Mouse (Mus musculus): ENCODE measurements around the gene Hspa1b.
A peak's percentile ranks its signal among the peaks of the same experiment; 100 is the strongest.
"Not testable (repeated sequence)": the region's sequence is repeated elsewhere in the genome, so short reads cannot be mapped to it uniquely, and the experiment has no call there.

The Hspa1b gene

GRCm38 (mm10) chr17:34982328-34982727 is 23.3 kb upstream of the Hspa1b start:
- DNase-seq (ENCODE audit: low spot score in 2 of 2): peak in 1 of 2 experiments; percentile 18

GRCm38 (mm10) chr17:34981690-34982180 is 22.7 kb upstream of the Hspa1b start, which contains the start of gene Lsm2:
Gene Lsm2 (plus strand): TSS chr17:34981862.
- peak; percentile 92 to 95 for DNase-seq (ENCODE audit: low spot score in 2 of 2)

DNA sequence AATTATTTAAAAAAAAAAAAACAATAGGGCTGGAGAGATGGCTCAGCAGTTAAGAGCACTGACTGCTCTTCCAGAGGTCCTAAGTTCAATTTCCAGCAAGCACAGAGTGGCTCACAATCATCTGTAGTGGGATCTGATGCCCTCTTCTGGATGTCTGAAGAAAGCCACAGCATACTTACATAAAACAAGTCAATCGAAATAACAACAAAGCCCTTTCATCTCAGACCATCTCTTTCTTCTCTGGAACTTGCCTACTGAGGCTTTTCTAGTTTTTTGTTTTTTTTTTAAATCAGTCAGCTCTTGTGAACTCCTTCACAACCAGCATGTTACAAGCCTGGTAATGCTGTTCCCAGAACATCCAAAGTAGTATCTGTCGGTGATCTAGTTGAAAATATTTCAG is 21.6 kb upstream of the Hspa1b start:
- DNase-seq (ENCODE audit: low spot score in 2 of 2): no peak

- no peak for DNase-seq (ENCODE audit: low spot score in 2 of 2)
These were observed 20.6 kb upstream of the Hspa1b start for GRCm38 (mm10) chr17:34979631-34980030.

GRCm38 (mm10) chr17:34978239-34978638 is 19.2 kb upstream of the Hspa1b start:
- DNase-seq (ENCODE audit: low spot score in 2 of 2): no peak

DNA sequence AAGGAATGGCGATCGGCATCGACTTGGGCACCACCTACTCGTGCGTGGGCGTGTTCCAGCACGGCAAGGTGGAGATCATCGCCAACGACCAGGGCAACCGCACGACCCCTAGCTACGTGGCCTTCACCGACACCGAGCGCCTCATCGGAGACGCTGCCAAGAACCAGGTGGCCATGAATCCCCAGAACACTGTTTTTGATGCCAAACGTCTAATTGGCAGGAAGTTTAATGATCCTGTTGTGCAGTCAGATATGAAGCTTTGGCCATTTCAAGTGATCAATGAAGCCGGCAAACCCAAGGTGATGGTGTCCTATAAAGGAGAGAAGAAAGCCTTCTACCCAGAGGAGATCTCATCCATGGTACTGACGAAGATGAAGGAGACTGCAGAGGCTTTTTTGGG is 18.0 kb upstream of the Hspa1b start:
- no peak for DNase-seq (ENCODE audit: low spot score in 2 of 2)

DNA sequence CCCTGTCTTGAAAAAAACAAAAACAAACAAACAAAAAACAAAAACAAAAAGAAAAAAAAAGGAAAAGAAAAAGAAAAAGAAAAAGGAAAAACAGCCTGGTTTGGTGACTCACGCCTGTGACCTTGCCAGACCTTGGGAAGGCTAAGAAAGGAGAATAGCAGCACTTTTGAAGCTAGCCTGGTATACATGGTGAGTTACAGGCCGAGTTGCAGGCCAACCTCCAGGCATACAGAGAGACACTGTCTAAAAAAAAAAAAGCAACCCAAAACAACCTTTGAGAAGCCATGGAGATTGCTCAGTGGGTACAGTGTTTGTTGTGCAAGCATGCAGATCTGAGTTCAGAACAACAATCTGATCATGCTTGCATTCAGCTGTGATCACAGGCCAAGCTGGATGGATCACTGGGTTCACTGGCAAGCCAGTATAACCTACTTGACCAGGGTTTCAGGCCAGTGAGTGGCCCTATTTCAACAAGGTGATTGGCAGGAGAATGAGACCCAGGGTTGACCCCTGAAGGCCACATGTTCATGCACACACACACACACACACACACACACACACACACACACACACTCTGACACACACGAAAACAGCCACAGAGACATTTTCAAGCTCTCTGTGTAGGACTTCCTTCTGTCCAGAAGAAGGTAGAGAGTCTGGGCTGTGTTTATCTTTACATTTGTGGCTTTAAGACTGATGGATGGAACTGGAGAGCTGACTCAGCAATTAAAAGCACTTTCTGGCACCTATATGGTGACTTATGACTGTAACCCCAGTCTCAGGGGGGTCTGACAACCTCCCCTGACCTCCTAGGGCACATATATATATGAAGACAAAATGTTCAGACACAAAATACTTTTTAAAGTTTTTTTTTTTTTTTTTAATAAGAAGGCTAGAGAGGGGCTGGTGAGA is 16.8 kb upstream of the Hspa1b start:
- no peak for DNase-seq (ENCODE audit: low spot score in 2 of 2)

GRCm38 (mm10) chr17:34972069-34972749 is 13.2 kb upstream of the Hspa1b start, which contains the start of the genes Hspa1a and Hspa1l:
Gene Hspa1a (minus strand): TSS chr17:34972156.
Gene Hspa1l (plus strand): TSS chr17:34972703.
- DNase-seq (ENCODE audit: low spot score in 2 of 2): peak; percentile 47 to 62

GRCm38 (mm10) chr17:34971694-34972068 is 12.6 kb upstream of the Hspa1b start:
- not testable (repeated sequence) for DNase-seq (ENCODE audit: low spot score in 2 of 2)

GRCm38 (mm10) chr17:34970850-34971249 is 11.8 kb upstream of the Hspa1b start:
- not testable (repeated sequence) for DNase-seq (ENCODE audit: low spot score in 2 of 2)

- DNase-seq (ENCODE audit: low spot score in 2 of 2): not testable (repeated sequence)
These were observed 10.8 kb upstream of the Hspa1b start, which contains the start of gene Gm20481 for GRCm38 (mm10) chr17:34969822-34970221. Gene Gm20481 (plus strand): TSS chr17:34969912.

DNA sequence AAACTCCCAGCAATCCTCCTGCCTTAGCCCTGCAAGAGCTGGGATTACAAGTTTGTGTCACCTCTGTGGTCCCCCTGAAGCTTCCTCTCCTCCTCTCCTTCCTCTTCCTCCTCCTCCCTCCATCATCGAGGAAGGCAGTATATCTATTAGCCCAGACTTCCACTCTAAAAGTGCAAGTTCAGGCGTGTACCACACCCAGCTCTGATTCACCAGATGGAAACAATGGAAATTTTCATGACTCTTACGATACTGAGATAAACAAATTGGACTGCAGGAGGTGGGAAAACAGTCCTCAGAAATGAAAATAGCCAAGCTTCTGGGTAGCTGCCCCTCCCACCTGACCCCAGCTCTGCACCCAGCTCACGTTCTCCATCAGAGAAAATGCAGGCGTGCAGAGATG is 6.6 kb upstream of the Hspa1b start:
- no peak for DNase-seq (ENCODE audit: low spot score in 2 of 2)

- DNase-seq (ENCODE audit: low spot score in 2 of 2): no peak
These were observed 5.6 kb upstream of the Hspa1b start for GRCm38 (mm10) chr17:34964640-34965049.

DNA sequence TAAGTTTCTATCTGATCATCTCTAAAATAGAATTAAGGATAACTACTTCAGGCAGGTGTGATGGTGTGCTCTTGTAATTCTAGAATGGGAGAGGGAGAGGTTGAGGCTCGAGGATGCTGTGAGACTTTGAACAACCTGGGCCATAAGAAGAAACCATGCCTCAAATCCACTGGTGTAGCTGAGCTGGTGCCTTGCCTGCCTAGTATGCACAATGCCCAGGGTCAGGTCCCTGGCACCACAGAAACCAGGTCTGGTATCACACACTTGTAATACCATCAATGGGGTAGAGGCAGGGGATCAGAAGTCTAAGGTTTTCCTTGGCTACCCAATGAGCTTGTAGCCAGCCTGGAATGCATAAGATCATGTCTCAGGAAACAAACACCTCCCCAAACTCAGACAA is 3.8 kb upstream of the Hspa1b start:
- DNase-seq (ENCODE audit: low spot score in 2 of 2): no peak

GRCm38 (mm10) chr17:34962125-34962524 is 3.1 kb upstream of the Hspa1b start:
- DNase-seq (ENCODE audit: low spot score in 2 of 2): no peak

GRCm38 (mm10) chr17:34960702-34961493 is 1.9 kb upstream of the Hspa1b start:
- DNase-seq (ENCODE audit: low spot score in 2 of 2): no peak

GRCm38 (mm10) chr17:34959881-34960515 is 960 bp upstream of the Hspa1b start:
- no peak for DNase-seq (ENCODE audit: low spot score in 2 of 2)

DNA sequence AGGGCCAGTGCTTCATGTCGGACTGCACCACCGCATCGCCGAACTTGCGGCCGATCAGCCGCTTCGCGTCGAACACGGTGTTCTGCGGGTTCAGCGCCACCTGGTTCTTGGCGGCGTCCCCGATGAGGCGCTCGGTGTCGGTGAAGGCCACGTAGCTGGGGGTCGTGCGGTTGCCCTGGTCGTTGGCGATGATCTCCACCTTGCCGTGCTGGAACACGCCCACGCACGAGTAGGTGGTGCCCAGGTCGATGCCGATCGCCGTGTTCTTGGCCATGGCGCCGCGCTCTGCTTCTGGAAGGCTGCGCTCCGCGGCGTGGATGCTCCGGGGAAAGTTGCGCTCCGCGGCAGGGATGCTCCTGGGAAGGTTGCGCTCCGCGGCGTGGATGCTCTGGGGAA is 306 bp downstream of the Hspa1b start:
- not testable (repeated sequence) for DNase-seq (ENCODE audit: low spot score in 2 of 2)

GRCm38 (mm10) chr17:34957966-34958365 is 1.1 kb downstream of the Hspa1b start:
- DNase-seq (ENCODE audit: low spot score in 2 of 2): not testable (repeated sequence)

GRCm38 (mm10) chr17:34957291-34957690 is 1.7 kb downstream of the Hspa1b start:
- DNase-seq (ENCODE audit: low spot score in 2 of 2): not testable (repeated sequence)

GRCm38 (mm10) chr17:34956340-34956739 is 2.7 kb downstream of the Hspa1b start:
- no peak for DNase-seq (ENCODE audit: low spot score in 2 of 2)
